Mouse (Mus musculus): Measurements from ENCODE around the gene Ubr7. TPM values are rescaled to one million over a fixed set of nuclear protein-coding genes. Genes with fewer than 3 reads are reported as not detected.

Gene Ubr7
- polyA plus RNA-seq, 1 experiment from 2014 or later: 24.7 TPM

GRCm38 (mm10) chr12:102743589-102744574 is 13.9 kb upstream of the Ubr7 start, which contains the start of the genes Moap1 and Tmem251:
Moap1 (minus strand) TSS chr12:102743661.
Tmem251 (plus strand) TSS chr12:102743762.
- DNase-seq: peak; percentile 86
- Histone ChIP-seq H3K4me1 (replicated peaks) (peaks cover 45% of the 10 kb centered on the region), H3K27ac (peak within 1 kb of the TSS; percentile 96), H3K4me2 (peak within 1 kb of the TSS; percentile 81), H3K9ac (peak within 1 kb of the TSS; percentile 93), H3K27me3 (no peaks in the 10 kb centered on the region), H3K36me3 (peaks cover 19% of the 10 kb centered on the region), H3K4me3 (replicated peaks) (peak within 1 kb of the TSS; percentile 93), H3K9me3 (replicated peaks) (no peaks in the 10 kb centered on the region)
- 1% methylated on average over 60 of the region's 63 CpGs for WGBS (ENCODE audit: insufficient replicate concordance)
- ATAC-seq (ENCODE audit: low read depth): peak; percentile 96

DNA sequence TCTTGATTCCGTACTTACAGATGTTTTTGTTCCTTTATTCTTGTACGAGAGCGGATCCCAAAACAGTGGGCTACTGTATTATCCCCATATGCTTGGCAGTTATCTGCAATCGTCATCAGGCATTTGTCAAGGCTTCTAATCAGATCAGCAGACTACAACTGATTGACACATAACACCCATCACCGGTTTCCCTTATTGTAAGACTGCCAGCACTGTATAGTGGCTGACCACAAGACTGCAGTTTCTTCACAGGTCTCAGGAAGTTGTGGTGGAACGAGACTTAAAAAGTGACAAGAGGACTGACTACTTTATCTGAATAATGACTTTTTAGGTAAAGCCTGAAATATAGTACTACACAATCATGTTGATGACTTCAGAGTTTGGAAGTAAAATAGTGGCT is 12.9 kb upstream of the Ubr7 start:
- DNase-seq: no peak
- ATAC-seq (ENCODE audit: low read depth): no peak
- Histone ChIP-seq H3K27ac (peak overlapping the region; percentile 96), H3K27me3 (no peaks in the 10 kb centered on the region), H3K4me2 (peak overlapping the region; percentile 81), H3K36me3 (peaks cover 25% of the 10 kb centered on the region), H3K4me3 (replicated peaks) (peak overlapping the region; percentile 93), H3K9me3 (replicated peaks) (no peaks in the 10 kb centered on the region), H3K4me1 (replicated peaks) (peaks cover 50% of the 10 kb centered on the region), H3K9ac (peak overlapping the region; percentile 93)
- WGBS (ENCODE audit: insufficient replicate concordance): 13% methylated on average over 6 of the region's 6 CpGs

- no peaks in the 10 kb centered on the region for H3K27me3 ChIP-seq
- no peak overlapping the region for H3K4me2 ChIP-seq
- WGBS (ENCODE audit: insufficient replicate concordance): 74% methylated on average over 3 of the region's 3 CpGs
- no peak overlapping the region for H3K9ac ChIP-seq
- H3K9me3 ChIP-seq (replicated peaks): no peaks in the 10 kb centered on the region
- peaks cover 22% of the 10 kb centered on the region for H3K36me3 ChIP-seq
- DNase-seq: no peak
- H3K27ac ChIP-seq: no peak overlapping the region
- no peak overlapping the region for H3K4me3 ChIP-seq (replicated peaks)
- H3K4me1 ChIP-seq (replicated peaks): peaks cover 36% of the 10 kb centered on the region
- ATAC-seq (ENCODE audit: low read depth): no peak
These were observed 9.5 kb upstream of the Ubr7 start for GRCm38 (mm10) chr12:102748256-102748655.

- Histone ChIP-seq H3K27ac (peak overlapping the region; percentile 84; the same call in 1 of the 2 replicates), H3K36me3 (peaks cover 8% of the 10 kb centered on the region), H3K9ac (peak overlapping the region; percentile 79), H3K27me3 (no peaks in the 10 kb centered on the region), H3K4me1 (replicated peaks) (peaks cover 40% of the 10 kb centered on the region), H3K4me2 (peak overlapping the region; percentile 92), H3K4me3 (replicated peaks) (peak overlapping the region; percentile 94), H3K9me3 (replicated peaks) (no peaks in the 10 kb centered on the region)
- DNase-seq (peak; percentile 54), ATAC-seq (ENCODE audit: low read depth) (no peak)
- WGBS (ENCODE audit: insufficient replicate concordance): 72% methylated on average over 7 of the region's 7 CpGs
These were observed 1.5 kb upstream of the Ubr7 start for GRCm38 (mm10) chr12:102756304-102756703.

DNA sequence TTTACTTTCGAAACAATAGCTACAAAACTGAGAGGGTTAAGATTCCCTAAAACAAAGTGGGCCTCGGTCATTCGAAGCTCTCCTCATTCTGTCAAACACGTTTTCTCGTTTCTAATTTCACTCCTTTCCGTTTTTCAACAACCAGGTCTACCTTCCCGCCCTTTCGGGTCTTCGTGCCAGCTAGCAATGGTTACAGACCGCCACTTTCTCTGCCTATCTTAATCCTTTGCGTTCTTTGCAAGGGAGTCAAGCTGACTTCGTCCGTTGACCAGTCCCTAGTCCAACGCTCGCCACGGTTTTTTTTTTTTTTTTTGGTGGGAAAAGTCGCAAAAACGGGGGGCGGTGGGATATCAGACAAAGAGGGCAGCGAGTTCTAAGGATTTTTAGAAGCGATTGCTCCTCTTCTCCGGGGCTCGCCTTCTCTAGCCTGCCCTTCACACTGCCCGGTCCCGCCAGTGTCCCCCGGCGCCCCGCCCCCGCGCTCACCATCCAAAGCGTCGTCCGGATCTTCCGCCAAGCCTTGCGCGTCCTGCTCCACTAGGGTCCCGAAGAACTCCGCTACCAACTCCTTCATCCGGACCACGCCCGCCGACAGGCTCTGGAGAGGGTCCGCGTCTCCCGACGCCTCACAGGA is 595 bp upstream of the Ubr7 start:
- Histone ChIP-seq H3K4me3 (replicated peaks) (peak overlapping the region; percentile 94), H3K27me3 (no peaks in the 10 kb centered on the region), H3K9ac (peak overlapping the region; percentile 79), H3K27ac (peak overlapping the region; percentile 84), H3K9me3 (replicated peaks) (no peaks in the 10 kb centered on the region), H3K4me2 (peak overlapping the region; percentile 92), H3K4me1 (replicated peaks) (peaks cover 40% of the 10 kb centered on the region), H3K36me3 (peaks cover 13% of the 10 kb centered on the region)
- DNase-seq (no peak), ATAC-seq (ENCODE audit: low read depth) (peak; percentile 79)
- 2% methylated on average over 46 of the region's 46 CpGs for WGBS (ENCODE audit: insufficient replicate concordance)

- 1% methylated on average over 10 of the region's 10 CpGs for whole genome bisulfite sequencing (ENCODE audit: insufficient replicate concordance)
- peak within 1 kb of the TSS; percentile 92 for H3K4me2 ChIP-seq
- peak within 1 kb of the TSS; percentile 92 for H3K9ac ChIP-seq
- no peak for ATAC-seq (ENCODE audit: low read depth)
- H3K4me1 ChIP-seq (replicated peaks): peaks cover 40% of the 10 kb centered on the region
- H3K27me3 ChIP-seq: no peaks in the 10 kb centered on the region
- DNase-seq: no peak
- H3K4me3 ChIP-seq (replicated peaks): peak within 1 kb of the TSS; percentile 94
- H3K27ac ChIP-seq: peak within 1 kb of the TSS; percentile 84
- no peaks in the 10 kb centered on the region for H3K9me3 ChIP-seq (replicated peaks)
- peaks cover 21% of the 10 kb centered on the region for H3K36me3 ChIP-seq
These were observed 613 bp downstream of the Ubr7 start, which contains the start of gene Gm20604 for GRCm38 (mm10) chr12:102758403-102758756. Gm20604 (minus strand) TSS chr12:102758672.

GRCm38 (mm10) chr12:102758936-102759335 is 1.2 kb downstream of the Ubr7 start:
- H3K27ac ChIP-seq: no peak overlapping the region
- 13% methylated on average over 5 of the region's 5 CpGs for WGBS (ENCODE audit: insufficient replicate concordance)
- peak overlapping the region; percentile 92 for H3K4me2 ChIP-seq
- H3K36me3 ChIP-seq: peaks cover 20% of the 10 kb centered on the region
- peak overlapping the region; percentile 94 for H3K4me3 ChIP-seq (replicated peaks)
- H3K9me3 ChIP-seq (replicated peaks): no peaks in the 10 kb centered on the region
- H3K9ac ChIP-seq: peak overlapping the region; percentile 92
- peaks cover 43% of the 10 kb centered on the region for H3K4me1 ChIP-seq (replicated peaks)
- H3K27me3 ChIP-seq: no peaks in the 10 kb centered on the region
- ATAC-seq (ENCODE audit: low read depth): no peak
- DNase-seq: no peak

DNA sequence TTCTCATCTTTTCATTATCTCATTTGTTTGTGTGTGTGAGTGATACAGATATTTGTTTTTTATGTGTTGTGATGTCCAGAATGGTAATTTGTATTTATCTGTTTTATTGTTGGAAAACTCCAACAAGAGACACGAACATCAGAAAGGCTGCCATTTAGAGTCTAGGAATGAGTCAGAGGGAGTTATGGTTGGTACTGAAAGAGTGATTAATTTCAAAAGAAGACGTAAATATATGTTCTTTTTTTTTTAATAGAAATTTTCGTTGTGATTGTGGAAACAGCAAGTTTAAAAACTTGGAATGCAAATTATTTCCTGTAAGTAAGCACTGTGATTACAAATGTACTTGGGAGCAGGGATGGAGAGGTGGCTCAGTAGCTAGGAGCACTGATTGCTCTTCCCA is 3.9 kb downstream of the Ubr7 start:
- no peak overlapping the region for H3K9ac ChIP-seq
- H3K4me3 ChIP-seq (replicated peaks): no peak overlapping the region
- H3K4me2 ChIP-seq: no peak overlapping the region
- H3K4me1 ChIP-seq (replicated peaks): peaks cover 24% of the 10 kb centered on the region
- H3K27me3 ChIP-seq: no peaks in the 10 kb centered on the region
- H3K27ac ChIP-seq: no peak overlapping the region
- peaks cover 43% of the 10 kb centered on the region for H3K36me3 ChIP-seq
- ATAC-seq (ENCODE audit: low read depth) (no peak), DNase-seq (no peak)
- H3K9me3 ChIP-seq (replicated peaks): no peaks in the 10 kb centered on the region
- WGBS (ENCODE audit: insufficient replicate concordance): 78% methylated on average over 3 of the region's 3 CpGs

DNA sequence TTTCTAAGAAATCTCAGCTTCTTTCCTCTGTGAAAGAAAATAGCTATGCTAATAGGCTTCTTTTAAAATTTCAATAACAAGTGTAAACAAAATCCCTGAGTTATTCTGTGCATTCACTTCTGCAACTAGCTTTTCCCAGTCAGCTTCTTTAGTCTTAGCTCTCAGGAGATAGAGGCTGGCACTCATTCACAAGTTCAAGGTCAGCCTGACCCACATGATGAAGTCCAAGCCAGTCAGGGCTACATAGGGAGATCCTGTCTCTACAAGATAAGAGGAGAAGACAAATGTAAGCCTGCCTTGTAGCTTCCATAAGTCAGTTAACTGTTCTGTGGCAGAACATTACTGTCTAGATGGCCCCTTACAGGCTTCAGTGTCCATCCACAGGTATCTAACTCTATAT is 5.9 kb downstream of the Ubr7 start:
- ATAC-seq (ENCODE audit: low read depth): no peak
- no peaks in the 10 kb centered on the region for H3K27me3 ChIP-seq
- peaks cover 25% of the 10 kb centered on the region for H3K4me1 ChIP-seq (replicated peaks)
- H3K9me3 ChIP-seq (replicated peaks): no peaks in the 10 kb centered on the region
- DNase-seq: no peak
- H3K4me2 ChIP-seq: no peak overlapping the region
- H3K4me3 ChIP-seq (replicated peaks): no peak overlapping the region
- no peak overlapping the region for H3K27ac ChIP-seq
- H3K36me3 ChIP-seq: peaks cover 62% of the 10 kb centered on the region
- no peak overlapping the region for H3K9ac ChIP-seq

DNA sequence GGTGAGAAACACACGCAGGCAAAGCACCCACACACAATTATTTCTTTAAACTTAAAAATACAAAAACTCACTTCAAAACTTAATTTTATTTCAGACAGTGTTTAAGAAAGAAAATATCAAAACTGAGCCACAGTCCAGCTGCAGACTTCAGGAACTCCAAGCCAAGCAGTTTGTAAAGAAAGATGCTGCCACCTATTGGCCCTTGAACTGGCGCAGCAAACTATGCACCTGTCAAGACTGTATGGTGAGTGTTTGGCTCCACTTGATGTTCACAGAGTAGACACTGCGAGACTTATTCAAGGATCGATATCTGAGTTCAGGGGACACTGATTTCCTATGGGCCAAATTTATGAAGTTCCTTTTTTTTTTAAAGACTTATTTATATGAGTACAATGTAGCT is 11.2 kb downstream of the Ubr7 start:
- Histone ChIP-seq H3K9me3 (replicated peaks) (no peaks in the 10 kb centered on the region), H3K36me3 (peaks cover 91% of the 10 kb centered on the region), H3K4me3 (replicated peaks) (no peak overlapping the region), H3K9ac (no peak overlapping the region), H3K27me3 (no peaks in the 10 kb centered on the region), H3K4me1 (replicated peaks) (peaks cover 6% of the 10 kb centered on the region; the same call in 1 of the 2 replicates), H3K4me2 (no peak overlapping the region), H3K27ac (no peak overlapping the region)
- WGBS (ENCODE audit: insufficient replicate concordance): 87% methylated on average over 4 of the region's 4 CpGs
- no peak for DNase-seq
- no peak for ATAC-seq (ENCODE audit: low read depth)

GRCm38 (mm10) chr12:102771601-102772000 is 13.8 kb downstream of the Ubr7 start:
- Histone ChIP-seq H3K4me1 (replicated peaks) (0 out of 2 replicates have a peak, but pooled peaks cover 6% of the 10 kb centered on the region), H3K9ac (no peak overlapping the region), H3K36me3 (peaks cover 93% of the 10 kb centered on the region), H3K4me2 (no peak overlapping the region), H3K27ac (no peak overlapping the region), H3K9me3 (replicated peaks) (no peaks in the 10 kb centered on the region), H3K27me3 (no peaks in the 10 kb centered on the region), H3K4me3 (replicated peaks) (no peak overlapping the region)
- WGBS (ENCODE audit: insufficient replicate concordance): 86% methylated on average over 8 of the region's 8 CpGs
- DNase-seq (no peak), ATAC-seq (ENCODE audit: low read depth) (no peak)

Data from liver, embryonic 13.5 days (tissue).